Mouse (Mus musculus): ENCODE data around the gene Olfr395. TPM values are rescaled to one million over a fixed set of nuclear protein-coding genes. Genes with fewer than 3 reads are reported as not detected.

Gene Olfr395
- not detected in 2 replicates for polyA plus RNA-seq (2012; rRNA removed)

GRCm38 (mm10) chr11:73909199-73909598, at the start of gene Olfr395:
Olfr395 (minus strand) TSS chr11:73909299.

GRCm38 (mm10) chr11:73936377-73936776, 27.3 kb upstream of the Olfr395 start, which contains the start of gene Olfr23:
Olfr23 (plus strand) TSS chr11:73936677.

GRCm38 (mm10) chr11:73890671-73891070, 18.4 kb downstream of the Olfr395 start, which contains the start of gene Olfr394:
Olfr394 (minus strand) TSS chr11:73890771.

Other genes starting within 250 kb of the Olfr395 start
- not detected in 2 replicates for gene Zfp735, start 220.5 kb downstream of the Olfr395 start, polyA plus RNA-seq (2012; rRNA removed)
- not detected in 2 replicates for gene Olfr389, start 128.6 kb downstream of the Olfr395 start, polyA plus RNA-seq (2012; rRNA removed)
- not detected in 2 replicates for gene Olfr390, start 126.3 kb downstream of the Olfr395 start, polyA plus RNA-seq (2012; rRNA removed)
- gene Olfr391-ps, start 106.2 kb downstream of the Olfr395 start, polyA plus RNA-seq (2012; rRNA removed): not detected in 2 replicates
- not detected in 2 replicates for gene Olfr392, start 92.2 kb downstream of the Olfr395 start, polyA plus RNA-seq (2012; rRNA removed)
- gene Olfr393, start 57.8 kb downstream of the Olfr395 start, polyA plus RNA-seq (2012; rRNA removed): not detected in 2 replicates
- not detected in 2 replicates for gene Olfr394, start 18.5 kb downstream of the Olfr395 start, polyA plus RNA-seq (2012; rRNA removed)
- gene Olfr23, start 27.4 kb upstream of the Olfr395 start, polyA plus RNA-seq (2012; rRNA removed): not detected in 2 replicates
- not detected in 2 replicates for gene Olfr397, start 51.5 kb upstream of the Olfr395 start, polyA plus RNA-seq (2012; rRNA removed)
- gene Olfr398, start 81.1 kb upstream of the Olfr395 start, polyA plus RNA-seq (2012; rRNA removed): not detected in 2 replicates
- not detected in 2 replicates for gene Olfr139, start 147.3 kb upstream of the Olfr395 start, polyA plus RNA-seq (2012; rRNA removed)
- not detected in 2 replicates for gene Olfr399, start 147.3 kb upstream of the Olfr395 start, polyA plus RNA-seq (2012; rRNA removed)
- not detected in 2 replicates for gene Zfp616, start 160.7 kb upstream of the Olfr395 start, polyA plus RNA-seq (2012; rRNA removed)
- gene Olfr401, start 204.4 kb upstream of the Olfr395 start, polyA plus RNA-seq (2012; rRNA removed): not detected in 2 replicates
- not detected in 2 replicates for gene Olfr402, start 244.2 kb upstream of the Olfr395 start, polyA plus RNA-seq (2012; rRNA removed)